Mouse (Mus musculus): ENCODE measurements at regions not wholly inside any gene's neighbourhood (a gene's known extent, or its start where the extent isn't known, plus 50 kb on each side); places are given as distances from the start of the nearest gene placed in this dataset.

- ATAC-seq (ENCODE audit: low FRiP score) (no peak), DNase-seq (ENCODE audit: low spot score) (no peak)
- H3K4me1 ChIP-seq (ENCODE audit: insufficient read depth, low read length), result peaks cover 11% of the 10 kb centered on the region; the same call in 1 of the 2 replicates
- H3K9me3 ChIP-seq (ENCODE audit: low read length), result no peaks in the 10 kb centered on the region
- WGBS, result 23% methylated on average over 5 of the region's 5 CpGs
- no peak overlapping the region for H3K9ac ChIP-seq (replicated peaks; ENCODE audit: low read length, poor library complexity, severe bottlenecking)
- H3K27me3 ChIP-seq (ENCODE audit: insufficient read depth, low read length), result no peaks in the 10 kb centered on the region
- H3K27ac ChIP-seq (ENCODE audit: low read depth, low read length), result peak overlapping the region; percentile 69; the same call in 1 of the 2 replicates
- peak overlapping the region; percentile 87; the same call in 1 of the 2 replicates for H3K4me2 ChIP-seq (ENCODE audit: low read depth, low read length, poor library complexity, severe bottlenecking)
- peak overlapping the region; percentile 48; the same call in 1 of the 2 replicates for H3K4me3 ChIP-seq (ENCODE audit: low read depth, low read length)
- no peak for TF ChIP-seq CTCF (IDR thresholded peaks at IDR 0.05)
- no peaks in the 10 kb centered on the region for H3K36me3 ChIP-seq (ENCODE audit: insufficient read depth, low read length)
These were observed 116.3 kb upstream of the Lhx1 start for GRCm38 (mm10) chr11:84641601-84642000.

GRCm38 (mm10) chr11:84638353-84638752 is 113.0 kb upstream of the Lhx1 start:
- no peak for ATAC-seq (ENCODE audit: low FRiP score)
- no peak for TF ChIP-seq CTCF (IDR thresholded peaks at IDR 0.05)

GRCm38 (mm10) chr11:84637268-84637667 is 111.9 kb upstream of the Lhx1 start:
- H3K27me3 ChIP-seq (ENCODE audit: insufficient read depth, low read length), result peaks cover 8% of the 10 kb centered on the region; the same call in 1 of the 2 replicates
- H3K9ac ChIP-seq (replicated peaks; ENCODE audit: low read length, poor library complexity, severe bottlenecking), result no peak overlapping the region
- no peak overlapping the region for H3K27ac ChIP-seq (ENCODE audit: low read depth, low read length)
- no peaks in the 10 kb centered on the region for H3K9me3 ChIP-seq (ENCODE audit: low read length)
- 0 out of 2 replicates have a peak, but pooled peaks have one; percentile 44 for ATAC-seq (ENCODE audit: low FRiP score)
- H3K36me3 ChIP-seq (ENCODE audit: insufficient read depth, low read length), result no peaks in the 10 kb centered on the region
- DNase-seq (ENCODE audit: low spot score), result peak; percentile 54
- H3K4me1 ChIP-seq (ENCODE audit: insufficient read depth, low read length), result peaks cover 11% of the 10 kb centered on the region; the same call in 1 of the 2 replicates
- TF ChIP-seq CTCF (IDR thresholded peaks at IDR 0.05), result no peak
- no peak overlapping the region for H3K4me2 ChIP-seq (ENCODE audit: low read depth, low read length, poor library complexity, severe bottlenecking)
- no peak overlapping the region for H3K4me3 ChIP-seq (ENCODE audit: low read depth, low read length)
- 23% methylated on average over 8 of the region's 8 CpGs for WGBS

More at GRCm38 (mm10) chr11:84638353-84638752, 113.0 kb upstream of the Lhx1 start:
- 13% methylated on average over 9 of the region's 9 CpGs for WGBS
- DNase-seq (ENCODE audit: low spot score), result no peak
- H3K36me3 ChIP-seq (ENCODE audit: insufficient read depth, low read length), result no peaks in the 10 kb centered on the region
- no peaks in the 10 kb centered on the region for H3K9me3 ChIP-seq (ENCODE audit: low read length)
- no peak overlapping the region for H3K4me2 ChIP-seq (ENCODE audit: low read depth, low read length, poor library complexity, severe bottlenecking)
- peaks cover 8% of the 10 kb centered on the region; the same call in 1 of the 2 replicates for H3K27me3 ChIP-seq (ENCODE audit: insufficient read depth, low read length)
- H3K4me3 ChIP-seq (ENCODE audit: low read depth, low read length), result no peak overlapping the region
- no peak overlapping the region for H3K27ac ChIP-seq (ENCODE audit: low read depth, low read length)
- H3K9ac ChIP-seq (replicated peaks; ENCODE audit: low read length, poor library complexity, severe bottlenecking), result no peak overlapping the region
- peaks cover 11% of the 10 kb centered on the region; the same call in 1 of the 2 replicates for H3K4me1 ChIP-seq (ENCODE audit: insufficient read depth, low read length)

- Histone ChIP-seq H3K4me2 (ENCODE audit: low read depth, low read length, poor library complexity, severe bottlenecking) (no peak overlapping the region), H3K9me3 (ENCODE audit: low read length) (no peaks in the 10 kb centered on the region), H3K4me1 (ENCODE audit: insufficient read depth, low read length) (peaks cover 11% of the 10 kb centered on the region; the same call in 1 of the 2 replicates), H3K27ac (ENCODE audit: low read depth, low read length) (no peak overlapping the region), H3K4me3 (ENCODE audit: low read depth, low read length) (no peak overlapping the region), H3K9ac (replicated peaks; ENCODE audit: low read length, poor library complexity, severe bottlenecking) (no peak overlapping the region), H3K27me3 (ENCODE audit: insufficient read depth, low read length) (peaks cover 8% of the 10 kb centered on the region; the same call in 1 of the 2 replicates), H3K36me3 (ENCODE audit: insufficient read depth, low read length) (no peaks in the 10 kb centered on the region)
- 37% methylated on average over 3 of the region's 4 CpGs for WGBS
- ATAC-seq (ENCODE audit: low FRiP score), result no peak
- DNase-seq (ENCODE audit: low spot score), result no peak
- TF ChIP-seq CTCF (IDR thresholded peaks at IDR 0.05), result no peak
These were observed 109.7 kb upstream of the Lhx1 start for GRCm38 (mm10) chr11:84634990-84635389.

- Histone ChIP-seq H3K4me2 (ENCODE audit: low read depth, low read length, poor library complexity, severe bottlenecking) (no peak overlapping the region), H3K9me3 (ENCODE audit: low read length) (no peaks in the 10 kb centered on the region), H3K27me3 (ENCODE audit: insufficient read depth, low read length) (peaks cover 8% of the 10 kb centered on the region; the same call in 1 of the 2 replicates), H3K4me1 (ENCODE audit: insufficient read depth, low read length) (peaks cover 7% of the 10 kb centered on the region; the same call in 1 of the 2 replicates), H3K36me3 (ENCODE audit: insufficient read depth, low read length) (no peaks in the 10 kb centered on the region), H3K9ac (replicated peaks; ENCODE audit: low read length, poor library complexity, severe bottlenecking) (no peak overlapping the region), H3K27ac (ENCODE audit: low read depth, low read length) (no peak overlapping the region), H3K4me3 (ENCODE audit: low read depth, low read length) (no peak overlapping the region)
- no peak for ATAC-seq (ENCODE audit: low FRiP score)
- no peak for TF ChIP-seq CTCF (IDR thresholded peaks at IDR 0.05)
- DNase-seq (ENCODE audit: low spot score), result no peak
- 60% methylated on average over 8 of the region's 8 CpGs for WGBS
These were observed 108.0 kb upstream of the Lhx1 start for GRCm38 (mm10) chr11:84633300-84633699.

- 39% methylated on average over 2 of the region's 2 CpGs for WGBS
- no peak; the same call in 1 of the 2 replicates for ATAC-seq (ENCODE audit: low FRiP score)
- H3K27ac ChIP-seq (ENCODE audit: low read depth, low read length), result no peak overlapping the region
These were observed 102.8 kb upstream of the Lhx1 start for GRCm38 (mm10) chr11:84628111-84628510.

More at GRCm38 (mm10) chr11:84628111-84628510, 102.8 kb upstream of the Lhx1 start:
- no peak for TF ChIP-seq CTCF (IDR thresholded peaks at IDR 0.05)
- DNase-seq (ENCODE audit: low spot score), result peak; percentile 80
- Histone ChIP-seq H3K4me2 (ENCODE audit: low read depth, low read length, poor library complexity, severe bottlenecking) (no peak overlapping the region), H3K36me3 (ENCODE audit: insufficient read depth, low read length) (no peaks in the 10 kb centered on the region), H3K4me3 (ENCODE audit: low read depth, low read length) (no peak overlapping the region), H3K4me1 (ENCODE audit: insufficient read depth, low read length) (no peaks in the 10 kb centered on the region), H3K9ac (replicated peaks; ENCODE audit: low read length, poor library complexity, severe bottlenecking) (no peak overlapping the region), H3K27me3 (ENCODE audit: insufficient read depth, low read length) (no peaks in the 10 kb centered on the region), H3K9me3 (ENCODE audit: low read length) (no peaks in the 10 kb centered on the region)
